Mouse (Mus musculus): ENCODE measurements around the gene Sp4.

DNA sequence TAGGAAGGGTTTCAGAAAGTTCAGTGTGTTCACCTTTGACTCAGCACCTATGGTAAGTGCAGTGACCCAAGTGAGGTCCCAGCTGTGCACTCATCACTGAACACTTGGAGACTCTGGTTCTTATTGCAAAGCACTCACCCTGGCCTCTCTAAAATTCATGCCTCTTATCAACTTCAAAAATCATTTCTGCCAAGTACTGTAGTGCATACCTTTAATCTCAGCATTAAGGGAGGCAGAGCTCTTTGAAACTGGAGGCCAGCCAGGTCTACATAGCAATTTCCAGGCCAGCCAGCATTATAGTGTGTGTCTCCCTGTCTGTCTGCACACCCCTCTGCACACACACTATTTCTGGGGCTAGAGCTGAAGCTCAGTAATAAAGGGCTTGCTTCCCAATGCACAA lies 36.3 kb downstream of the Sp4 start:
- TF ChIP-seq CTCF (IDR thresholded peaks at IDR 0.05; ENCODE audit: low read depth, low read length) (no peak), GATA1 (IDR thresholded peaks at IDR 0.05; ENCODE audit: borderline replicate concordance, low read length) (no peak)

Measured in G1E (cell line).